Mouse (Mus musculus) kidney, adult 18-20 months (tissue): Measurements from ENCODE around the gene Il13.

Experiments
- DNase-seq: peaks from one replicate; pipeline ENCODE4 v3.0.0; 2021

Gene Il13

DNA sequence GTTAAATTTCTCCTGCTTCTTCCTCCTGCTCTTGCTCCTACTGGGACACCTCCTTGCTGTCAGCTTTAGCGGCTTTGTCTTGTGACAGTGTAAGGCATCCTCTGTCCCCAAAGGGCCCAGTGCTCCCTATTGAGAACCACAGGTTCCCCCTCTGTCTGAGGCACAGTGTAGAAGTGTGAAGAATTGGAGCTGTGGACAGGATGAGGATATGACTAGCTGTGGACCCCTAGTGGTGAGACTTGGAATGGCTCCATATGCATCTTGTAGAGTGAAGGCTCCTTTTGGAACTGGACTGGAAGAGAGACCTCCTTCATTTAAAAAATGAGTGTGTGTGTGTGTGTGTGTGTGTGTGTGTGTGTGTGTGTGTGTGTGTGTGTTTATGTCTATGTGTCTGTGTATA lies 6.6 kb downstream of the Il13 start:
- DNase-seq, result peak; percentile 70

DNA sequence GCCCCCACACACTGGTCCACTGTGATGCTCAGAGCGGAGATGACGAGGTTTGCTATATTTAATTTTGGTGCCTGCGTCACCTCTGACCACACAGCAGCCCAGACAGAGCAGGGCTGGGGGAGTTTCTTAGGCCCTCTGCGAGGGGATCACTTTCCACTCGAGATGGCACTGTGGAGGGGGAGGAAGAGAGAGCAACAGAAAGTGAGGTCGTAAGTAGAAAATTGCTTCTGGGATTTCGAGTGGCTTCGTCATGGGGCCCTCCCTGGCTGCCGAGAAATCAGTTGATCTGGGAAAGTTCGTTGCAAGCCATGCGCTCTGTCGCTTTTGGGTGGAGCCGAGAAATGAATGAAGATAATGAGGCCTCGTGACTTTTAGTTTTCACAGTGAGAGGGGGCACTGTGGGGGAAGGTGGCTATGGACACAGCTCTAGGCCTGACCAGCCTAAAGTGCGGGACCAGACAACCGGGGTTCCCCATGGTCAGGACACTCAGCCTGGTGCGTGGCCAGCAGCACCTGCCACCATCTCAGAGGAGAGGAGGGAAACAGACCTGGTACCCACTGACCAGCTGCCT lies 7.6 kb downstream of the Il13 start:
- no peak for DNase-seq

DNA sequence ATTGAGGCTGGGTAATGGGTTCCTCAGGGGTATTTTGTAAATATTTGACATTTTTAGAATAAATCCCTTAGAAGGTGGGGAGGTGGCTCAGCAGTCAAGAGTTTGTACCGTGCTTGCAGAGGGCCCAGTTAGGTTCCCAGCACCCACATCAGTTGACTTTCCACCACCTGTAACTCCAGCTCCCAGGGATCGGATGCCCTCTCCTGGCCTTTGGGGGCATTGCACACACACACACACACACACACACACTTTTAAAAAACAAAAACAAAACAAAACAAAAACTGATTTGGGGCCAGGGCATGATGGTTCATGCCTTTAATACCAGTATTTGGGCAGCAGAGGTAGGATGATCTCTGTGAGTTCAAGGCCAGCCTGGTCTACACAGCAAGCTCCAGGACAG lies 10.4 kb downstream of the Il13 start:
- no peak for DNase-seq

DNA sequence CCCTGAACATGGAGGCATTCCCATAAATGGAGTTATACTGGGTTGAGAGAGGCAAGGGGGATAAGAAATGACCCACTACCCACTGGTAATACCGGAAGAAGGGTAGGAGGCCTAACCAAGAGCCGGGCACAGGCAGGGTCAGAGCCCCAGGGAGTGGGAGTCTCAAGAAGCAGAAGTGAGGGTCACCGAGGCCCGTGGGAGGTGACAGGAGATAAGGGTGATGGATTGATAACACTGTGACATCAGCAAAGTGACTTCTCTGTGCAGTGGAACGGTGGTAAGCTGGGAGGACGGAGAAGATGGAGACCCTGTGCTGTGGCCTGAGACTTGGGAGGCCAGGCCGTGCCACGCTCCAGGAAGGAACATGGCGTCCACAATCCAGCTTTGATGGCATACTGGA lies 10.9 kb downstream of the Il13 start:
- no peak for DNase-seq

DNA sequence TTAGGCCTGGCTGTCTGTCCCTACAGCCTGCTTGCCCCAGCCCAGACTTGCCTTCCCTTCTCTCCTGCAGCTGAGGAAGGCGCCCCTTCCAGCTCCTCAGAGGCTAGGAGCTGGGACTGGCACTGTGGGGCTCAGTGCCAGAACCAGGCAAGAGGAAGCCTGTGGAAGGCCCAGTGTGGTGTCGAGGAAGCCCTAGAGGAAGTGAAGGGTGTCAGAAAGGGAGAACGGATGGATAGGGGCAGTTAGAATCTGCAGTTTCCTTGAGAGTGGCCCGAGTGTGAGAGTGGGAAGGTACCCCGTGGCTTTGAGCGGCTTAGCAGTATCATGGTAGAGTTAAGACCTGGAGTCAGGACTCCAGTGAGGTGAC lies 12.1 kb downstream of the Il13 start:
- no peak for DNase-seq

DNA sequence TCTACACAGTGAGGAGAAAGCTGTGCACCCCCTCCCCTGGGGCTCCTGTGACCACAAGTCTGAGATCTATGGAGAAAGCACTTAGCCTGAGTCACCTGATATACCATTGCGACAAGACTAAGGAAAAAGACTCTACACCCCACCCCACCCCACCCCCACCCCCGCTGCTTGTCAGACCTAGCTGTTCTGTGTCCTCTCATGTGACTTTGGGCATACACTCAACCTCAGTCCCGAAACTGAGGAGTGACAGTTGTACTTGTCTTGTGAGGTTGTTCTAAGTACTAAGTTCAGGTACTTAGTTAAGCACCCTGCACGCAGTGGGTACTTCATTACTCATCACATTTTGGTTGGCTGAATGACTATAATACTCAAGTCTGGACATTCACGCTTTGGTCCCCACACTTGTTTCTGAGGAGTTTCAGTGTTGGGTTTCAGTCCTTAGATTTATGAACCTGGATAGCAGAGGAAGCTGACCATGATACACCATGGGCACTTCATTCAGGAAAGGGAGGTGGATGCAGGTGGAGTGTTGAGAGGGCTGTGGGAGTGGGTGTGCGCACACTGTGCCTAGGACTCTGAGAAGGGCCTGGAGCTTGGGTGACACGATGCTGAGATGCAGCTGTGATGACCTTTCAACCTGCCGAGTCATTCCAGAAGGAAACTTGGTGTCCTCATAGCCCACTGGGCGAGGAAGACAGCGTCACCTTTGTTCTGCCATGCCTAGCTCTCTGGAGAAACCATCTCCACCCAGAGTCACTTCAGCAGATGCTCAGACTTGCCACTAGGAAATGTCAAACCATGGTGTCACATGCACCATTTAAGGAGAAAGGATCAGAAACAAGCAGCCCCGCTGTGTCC lies 12.7 kb downstream of the Il13 start:
- DNase-seq, result no peak

DNA sequence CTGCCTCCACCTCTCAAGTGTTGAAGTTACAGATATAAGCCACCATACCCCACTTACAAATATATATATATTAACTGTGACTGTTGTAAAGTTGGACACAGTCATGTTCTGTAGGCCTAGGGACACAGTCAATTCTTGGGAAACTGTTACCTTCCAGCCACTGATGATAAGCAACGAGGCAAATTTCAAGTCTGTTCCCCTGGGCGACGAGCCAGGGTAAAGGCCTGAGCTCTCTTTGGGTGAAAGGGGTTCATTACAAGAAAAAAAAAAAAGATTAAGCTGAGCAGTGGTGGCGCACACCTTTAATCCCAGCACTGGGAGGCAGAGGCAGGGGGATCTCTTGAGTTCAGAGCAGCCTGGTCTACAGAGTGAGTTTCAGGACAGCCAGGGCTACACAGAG lies 14.4 kb downstream of the Il13 start:
- no peak for DNase-seq

DNA sequence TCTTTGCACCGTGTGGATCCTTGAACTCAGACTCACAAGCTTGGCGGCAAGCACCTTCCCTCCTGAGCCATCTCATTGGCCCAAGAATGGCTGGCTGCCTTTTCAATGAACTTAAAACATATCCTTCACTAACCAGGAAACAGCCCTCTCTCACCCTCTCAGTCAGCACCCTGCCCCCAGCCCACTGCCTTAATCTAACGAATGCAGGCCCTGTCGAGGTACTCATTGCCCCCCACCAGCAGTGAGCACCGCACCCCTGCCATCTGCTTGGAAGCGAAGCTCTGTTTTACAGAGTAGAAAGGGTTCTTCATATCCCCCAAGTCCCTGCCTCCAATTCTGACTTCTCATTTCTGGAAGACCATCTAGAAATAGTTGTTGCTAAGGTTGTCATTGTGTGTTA lies 15.1 kb downstream of the Il13 start:
- no peak for DNase-seq

DNA sequence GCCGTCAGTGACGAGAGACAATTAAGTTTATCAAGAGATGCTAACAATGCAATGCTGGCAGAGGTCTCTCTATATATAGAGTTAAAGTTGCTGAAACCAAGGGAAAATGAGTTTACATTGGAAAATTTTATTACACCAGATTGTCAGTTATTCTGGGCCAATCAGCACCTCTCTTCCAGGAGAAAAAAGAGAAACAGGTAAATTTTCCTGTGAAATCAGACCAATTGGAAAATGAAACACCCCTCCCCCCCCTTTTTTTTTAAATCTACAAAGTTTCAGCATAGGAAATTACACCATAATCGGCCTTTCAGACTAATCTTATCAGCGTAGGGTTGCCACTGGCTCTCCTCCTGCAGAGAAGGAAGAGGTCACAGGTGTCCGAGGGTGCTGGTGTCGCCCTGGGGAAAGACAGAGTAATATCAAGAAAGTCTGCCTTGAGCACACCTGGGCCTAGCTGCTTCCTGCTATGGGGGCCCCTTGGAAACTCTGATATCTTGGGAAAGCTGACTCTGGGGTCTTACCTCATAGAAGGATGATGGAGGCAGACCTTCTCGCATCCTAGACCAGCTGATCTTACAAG lies 15.8 kb downstream of the Il13 start, which contains the start of gene Il4:
Gene Il4 (minus strand): TSS at position 51 of the 580 bp plus-strand sequence.
- no peak for DNase-seq

DNA sequence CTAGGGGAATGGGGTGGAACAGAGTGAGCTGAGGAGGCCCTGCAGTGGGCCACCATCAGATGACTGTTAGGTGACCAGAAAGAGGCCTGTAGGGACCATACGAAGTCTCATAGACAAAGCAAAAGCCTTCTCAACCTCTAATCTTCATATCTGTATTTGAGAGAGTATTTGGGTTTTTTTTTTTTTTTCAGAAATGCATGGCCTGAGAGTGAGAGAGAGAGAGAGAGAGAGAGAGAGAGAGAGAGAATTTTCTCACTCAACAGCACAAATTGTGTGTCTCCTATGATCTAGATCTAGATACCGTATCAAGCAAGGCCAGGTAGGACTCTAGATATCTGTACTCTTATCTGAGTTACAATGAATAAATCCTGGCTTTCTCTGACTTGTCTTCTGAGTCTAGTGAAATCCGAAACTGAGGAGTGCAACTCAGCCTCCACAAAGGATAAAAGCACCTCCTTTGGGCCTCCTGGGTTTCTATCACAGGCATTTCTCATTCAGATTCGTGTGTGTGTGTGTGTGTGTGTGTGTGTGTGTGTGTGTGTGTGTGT lies 16.9 kb downstream of the Il13 start:
- DNase-seq, result no peak

DNA sequence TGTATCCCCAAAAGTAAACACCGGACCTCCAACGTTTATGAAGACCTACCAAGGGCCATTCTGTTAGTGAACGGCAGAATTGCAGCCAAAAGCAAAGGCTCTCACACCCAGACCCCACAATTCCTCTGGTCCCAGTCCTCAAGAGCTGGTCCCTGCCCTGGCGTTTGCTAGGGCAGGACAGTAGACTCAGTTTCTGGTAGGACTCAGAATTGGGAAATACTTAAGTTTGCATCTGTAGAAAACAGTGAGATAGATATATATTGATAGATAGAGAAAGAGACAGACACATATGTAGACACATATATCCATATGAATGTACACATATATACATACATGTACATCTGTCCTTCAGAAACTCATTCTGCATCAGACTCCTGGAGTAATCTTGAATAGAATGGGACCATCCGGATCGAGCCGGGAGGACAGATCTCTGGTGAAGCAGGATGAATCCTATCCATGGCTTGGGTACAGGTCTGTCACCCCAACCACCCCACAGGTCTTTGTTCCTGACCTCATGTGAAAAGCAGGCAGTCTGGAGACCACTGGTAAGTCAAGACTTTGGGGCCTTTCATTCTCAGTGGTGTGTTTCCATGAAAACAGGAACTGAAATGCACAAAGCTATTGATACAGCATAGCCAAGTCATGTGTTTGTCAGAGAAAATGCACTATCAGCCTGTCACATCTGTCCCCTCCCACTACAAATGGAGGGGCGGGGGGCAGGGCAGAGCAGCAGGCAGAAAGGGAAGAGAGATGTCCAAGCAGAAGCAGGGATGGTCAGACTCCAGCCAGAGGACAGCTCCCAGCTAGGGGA lies 17.5 kb downstream of the Il13 start:
- no peak for DNase-seq

DNA sequence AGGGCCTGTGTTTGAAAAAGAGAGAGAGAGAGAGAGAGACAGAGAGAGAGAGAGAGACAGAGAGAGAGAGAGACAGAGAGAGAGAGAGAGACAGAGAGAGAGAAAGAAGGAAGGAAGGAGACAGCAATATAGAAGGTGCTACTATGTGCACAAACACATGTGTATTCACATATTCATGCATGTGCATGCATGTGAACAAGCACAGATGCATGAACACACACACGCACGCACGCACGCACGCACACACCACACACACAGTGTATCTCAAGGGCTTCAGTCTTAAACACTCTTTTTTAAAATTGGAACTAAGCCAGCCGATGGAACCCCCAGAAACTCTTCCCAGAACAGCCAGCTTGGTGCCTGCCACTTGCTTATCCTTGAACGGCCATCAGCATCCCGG lies 18.9 kb downstream of the Il13 start:
- no peak for DNase-seq

DNA sequence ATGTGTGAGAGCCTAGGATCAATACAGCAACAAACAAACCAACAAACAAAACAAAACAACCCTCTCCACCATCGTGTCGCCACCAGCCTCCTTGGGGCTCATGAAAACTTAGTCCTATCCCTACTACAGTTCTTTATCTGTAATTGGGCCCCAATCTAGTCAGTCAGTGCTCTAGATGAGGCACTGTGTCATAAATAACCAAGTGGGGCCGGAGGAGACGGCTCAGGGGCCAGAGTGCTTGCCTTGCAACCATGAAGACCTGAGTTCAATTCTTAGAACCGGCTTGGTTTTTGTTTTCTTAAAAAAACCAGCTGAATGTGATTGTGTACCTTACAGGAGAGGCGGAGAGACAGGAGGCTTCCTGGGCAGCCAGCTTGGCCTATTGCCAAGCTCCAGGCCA lies 19.3 kb downstream of the Il13 start:
- no peak for DNase-seq

DNA sequence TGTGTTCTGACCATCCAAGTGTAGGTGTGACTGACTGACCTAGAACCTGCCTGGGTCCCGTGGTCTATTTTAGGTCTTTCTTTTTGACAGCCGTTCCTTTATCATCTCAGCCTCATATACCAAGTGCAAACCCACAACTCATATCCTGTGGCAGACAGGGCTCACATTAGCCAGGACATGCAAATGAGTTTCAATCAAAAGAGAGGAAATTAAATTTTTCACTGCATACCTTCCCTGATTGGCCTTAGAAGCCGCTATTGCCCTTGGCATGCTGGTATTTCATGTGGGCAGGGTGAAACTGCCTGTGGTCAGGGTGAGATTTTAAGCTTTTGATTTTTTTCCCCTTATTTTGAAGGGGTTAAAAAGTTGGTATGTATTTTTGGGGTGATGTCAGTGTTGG lies 24.8 kb downstream of the Il13 start:
- no peak for DNase-seq

DNA sequence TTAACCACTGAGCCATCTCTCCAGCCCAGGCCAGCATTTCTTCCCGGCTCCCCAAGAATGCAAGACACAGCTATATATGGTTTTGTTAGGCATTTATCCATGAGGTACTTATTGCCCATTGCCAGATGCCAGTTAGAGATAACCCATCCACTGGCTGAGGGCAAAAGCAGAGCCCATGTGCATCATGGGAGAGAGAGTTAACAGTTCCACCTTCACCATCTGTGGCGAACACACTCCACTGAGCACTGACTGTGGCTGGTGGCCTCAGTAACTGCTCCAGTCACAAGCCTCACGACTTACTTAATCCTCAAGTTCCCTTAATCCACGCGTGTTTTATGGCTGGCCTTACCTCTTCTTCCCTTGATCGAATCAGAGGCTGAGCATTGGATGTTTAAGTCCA lies 25.3 kb downstream of the Il13 start:
- no peak for DNase-seq

DNA sequence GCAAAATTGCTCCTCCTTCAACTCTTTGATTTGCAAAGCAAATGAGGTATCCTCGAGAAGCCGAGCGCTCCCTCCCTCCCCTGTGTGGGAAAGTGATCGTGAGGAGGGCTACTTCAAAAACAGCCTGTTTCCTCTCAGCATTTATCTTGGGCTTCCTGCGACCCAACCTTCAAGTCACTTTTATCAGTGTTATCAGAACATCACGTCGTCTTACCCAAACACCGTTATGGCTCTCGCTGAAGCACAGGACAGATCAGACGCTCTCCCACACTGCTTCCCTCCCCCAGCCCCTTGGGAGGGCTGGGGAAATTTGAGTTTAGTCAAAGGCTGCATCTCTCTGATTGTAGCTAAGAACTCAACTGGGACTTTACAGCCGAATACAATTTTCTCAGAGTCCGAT lies 28.9 kb downstream of the Il13 start:
- no peak for DNase-seq

DNA sequence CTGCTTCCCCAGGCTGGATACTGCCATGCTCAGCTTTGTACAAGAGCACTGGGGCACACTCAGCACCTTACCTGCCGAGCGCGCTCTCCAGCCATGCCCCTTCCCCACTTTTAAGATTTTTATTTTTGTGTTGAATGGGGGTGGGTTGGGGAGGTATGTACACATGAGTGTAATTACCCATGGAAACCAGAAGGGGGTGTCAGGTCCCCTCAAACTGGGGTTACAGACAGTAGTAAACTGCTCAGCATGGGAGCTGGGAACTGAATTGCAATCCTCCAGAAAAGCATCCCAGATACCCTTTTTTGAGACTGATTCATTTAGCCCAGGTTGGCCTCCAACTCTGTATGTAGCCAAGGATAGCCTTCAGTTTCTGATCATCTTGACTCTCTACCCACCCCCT lies 29.5 kb downstream of the Il13 start:
- no peak for DNase-seq

DNA sequence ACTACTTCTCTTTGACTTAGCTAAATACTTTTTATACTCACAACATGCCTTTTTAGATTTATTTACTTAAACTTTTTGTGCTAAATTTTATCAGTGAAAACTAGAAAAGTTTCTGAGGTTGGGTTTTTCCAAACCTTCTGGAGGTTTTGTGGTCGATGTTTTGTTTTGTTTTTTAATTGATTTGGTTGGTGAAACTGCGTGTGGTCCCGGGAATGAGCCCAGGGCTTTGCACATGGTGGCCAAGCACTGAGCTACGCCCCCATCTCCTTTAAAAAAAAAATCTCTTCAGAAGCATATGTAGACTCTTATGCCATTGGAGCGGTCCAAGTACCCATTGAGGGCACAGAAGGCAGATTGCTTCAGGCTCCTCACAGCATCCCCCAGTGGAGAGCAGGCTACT lies 43.4 kb downstream of the Il13 start:
- no peak for DNase-seq

DNA sequence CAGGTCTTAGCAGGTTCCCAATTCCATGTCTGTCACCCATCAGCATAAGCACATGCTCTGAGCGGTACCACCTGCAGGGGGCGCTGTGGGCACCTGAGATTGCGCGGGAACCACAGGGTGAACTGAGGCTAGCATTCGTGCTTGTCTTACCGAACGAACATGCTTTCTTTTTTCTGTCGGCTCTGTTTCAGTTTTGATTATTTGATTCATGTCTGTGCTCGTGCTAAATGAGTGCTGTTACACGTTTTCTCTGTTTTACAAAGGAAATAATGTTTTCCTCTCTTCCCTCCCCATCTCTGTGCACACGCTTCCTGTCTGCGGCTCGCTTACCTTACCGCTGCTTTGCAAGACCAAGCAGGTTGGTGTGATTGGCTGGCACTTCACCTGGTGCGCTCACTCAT lies 44.1 kb downstream of the Il13 start:
- peak; percentile 12 for DNase-seq

DNA sequence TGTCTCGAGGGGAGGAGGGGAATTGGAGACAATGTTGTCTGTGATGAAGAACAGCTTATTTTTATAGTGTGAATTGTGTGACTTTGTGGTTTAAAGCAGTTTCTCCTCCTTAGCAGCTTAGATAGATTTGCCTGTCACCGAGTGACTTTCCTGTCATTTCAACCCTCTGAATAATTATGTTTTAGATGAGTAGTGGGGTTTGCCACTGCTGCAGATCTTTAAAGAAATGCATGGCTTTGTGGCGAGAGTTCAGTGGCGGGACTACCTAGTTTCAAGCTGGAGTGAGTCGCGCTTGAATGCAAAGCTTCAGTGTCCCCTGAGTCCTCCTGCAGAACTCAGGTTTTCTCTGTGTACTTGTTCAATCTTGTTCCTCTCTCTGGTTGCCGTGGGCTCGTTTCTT lies 46.2 kb downstream of the Il13 start:
- DNase-seq, result no peak

DNA sequence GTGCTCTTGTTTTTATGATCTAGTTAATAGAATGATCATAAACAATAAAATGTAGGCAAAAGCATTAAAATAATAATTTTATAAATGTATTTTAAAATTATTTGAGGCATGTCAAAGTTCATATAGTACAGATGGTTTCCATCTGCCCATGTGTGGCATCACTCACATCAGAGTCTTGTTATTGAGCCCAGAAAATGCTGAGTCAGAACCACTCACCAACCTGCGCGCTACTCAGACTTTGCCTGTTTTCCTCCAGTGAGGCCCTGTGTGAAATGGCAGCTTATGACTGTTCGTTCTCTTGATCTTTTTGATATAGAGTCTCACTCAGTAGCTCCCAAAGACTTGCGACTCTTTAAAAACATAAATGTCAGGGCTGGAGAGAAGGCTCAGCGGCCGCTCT lies 49.0 kb downstream of the Il13 start:
- DNase-seq, result no peak

DNA sequence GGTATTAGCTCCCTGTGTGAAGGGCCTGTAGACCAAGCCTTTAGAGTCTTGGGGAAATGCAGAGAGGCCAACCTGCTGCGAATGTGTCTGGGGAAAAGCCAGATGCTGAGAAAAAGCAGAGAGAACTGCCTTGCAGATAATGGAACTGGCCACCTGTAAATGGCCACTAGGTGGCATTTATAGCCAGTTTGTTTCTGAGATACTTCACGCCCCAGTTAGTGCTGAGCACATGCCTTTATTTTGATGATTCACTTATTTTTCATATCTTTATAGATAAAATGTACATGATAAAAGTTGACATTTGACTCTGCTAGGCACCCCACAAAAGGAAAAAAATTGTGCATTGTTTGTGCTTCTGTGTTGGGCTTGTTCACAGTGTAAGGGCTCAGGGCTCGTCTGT lies 49.7 kb downstream of the Il13 start:
- DNase-seq, result no peak

DNA sequence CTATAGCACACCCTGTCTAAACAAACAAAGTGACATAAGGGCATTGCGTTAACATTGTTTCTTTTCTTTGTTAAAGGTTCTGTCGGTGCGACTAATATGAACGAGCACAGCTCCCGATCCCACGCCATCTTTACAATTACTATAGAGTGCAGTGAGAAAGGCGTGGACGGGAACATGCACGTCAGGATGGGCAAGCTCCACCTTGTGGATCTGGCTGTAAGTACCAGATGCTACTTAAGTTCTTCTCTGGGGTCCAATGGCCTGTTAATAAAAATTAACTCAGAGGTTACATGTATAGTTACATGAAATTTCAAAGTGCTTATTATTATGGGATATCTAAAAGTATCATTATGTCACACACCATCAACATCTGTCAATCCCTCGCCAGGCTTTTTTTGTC lies 51.4 kb downstream of the Il13 start:
- DNase-seq, result no peak
